Mouse (Mus musculus) hindbrain, embryonic 12.5 days (tissue): Measurements from ENCODE around the gene Synpo2l. TPM values are rescaled to one million over a fixed set of nuclear protein-coding genes. Genes with fewer than 3 reads are reported as not detected.
"Not testable (repeated sequence)": the region's sequence is repeated elsewhere in the genome, so short reads cannot be mapped to it uniquely, and the experiment has no call there.

ENCODE experiments used
- ATAC-seq: fragments of 200-750 bp; cut with Nextera tagmentation; 2 replicates; pipeline ENCODE4 v1.8.0; 2017; ENCODE audit warnings: moderate TSS enrichment; ENCODE audit not compliant: low FRiP score
- H3K27ac ChIP-seq: fragments of 300-500 bp; sonication (generic); 2 replicates; pipeline ENCODE4 v1.5.1; 2016; ENCODE audit warnings: mild to moderate bottlenecking
- H3K27me3 ChIP-seq: fragments of 300-500 bp; sonication (generic); 2 replicates; pipeline ENCODE4 v1.6.1; 2016; ENCODE audit warnings: mild to moderate bottlenecking
- H3K36me3 ChIP-seq: fragments of 300-500 bp; sonication (generic); 2 replicates; pipeline ENCODE4 v1.6.1; 2016; ENCODE audit warnings: mild to moderate bottlenecking
- H3K4me1 ChIP-seq: fragments of 300-500 bp; sonication (generic); 2 replicates; pipeline ENCODE4 v1.6.1; 2016
- H3K4me2 ChIP-seq: fragments of 300-500 bp; sonication (generic); replicated peaks from 2 replicates; pipeline ENCODE4 v1.6.1; 2016; ENCODE audit warnings: mild to moderate bottlenecking
- H3K4me3 ChIP-seq: fragments of 300-500 bp; sonication (generic); 2 replicates; pipeline ENCODE4 v1.5.1; 2016; ENCODE audit warnings: mild to moderate bottlenecking
- H3K9ac ChIP-seq: fragments of 300-500 bp; sonication (generic); 2 replicates; pipeline ENCODE4 v1.6.1; 2016; ENCODE audit warnings: mild to moderate bottlenecking, moderate library complexity
- H3K9me3 ChIP-seq: fragments of 300-500 bp; sonication (generic); replicated peaks from 2 replicates; pipeline ENCODE4 v1.6.1; 2016; ENCODE audit warnings: mild to moderate bottlenecking
- WGBS: fragments of 180-500 bp; shearing (Covaris S2); methylation state at CpG from one replicate; pipeline ENCODE4 v1.1.7; 2016; 5-methylcytosine and 5-hydroxymethylcytosine counted together
- polyA plus RNA-seq: library from polyadenylated mRNA; unstranded; fragments of >200 nt; fragmentation: Nextera tagmentation; extraction: Ambion mirVana; gene quantifications from 2 replicates; pipeline ENCODE4 v1.2.1, GENCODE M21; 2016

Synpo2l gene
- polyA plus RNA-seq, 1 experiment from 2014 or later = 0.85 TPM

DNA sequence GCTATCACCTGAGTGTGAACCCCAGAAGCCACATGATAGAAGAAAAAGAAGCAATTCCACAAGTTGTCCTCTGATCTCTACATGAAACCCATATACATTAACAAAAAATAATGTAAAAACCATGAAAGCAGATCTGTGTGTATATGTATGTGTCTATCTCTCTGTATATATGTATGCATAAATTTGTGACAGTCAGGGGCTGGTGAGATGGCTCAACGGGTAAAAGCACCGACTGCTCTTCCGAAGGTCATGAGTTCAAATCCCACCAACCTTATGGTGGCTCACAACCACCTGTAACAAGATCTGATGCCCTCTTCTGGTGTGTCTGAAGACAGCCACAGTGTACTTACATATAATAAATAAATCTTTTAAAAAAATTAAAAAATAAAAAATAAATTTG, 31.2 kb downstream of the Synpo2l start:
- H3K27me3 ChIP-seq, ATAC-seq, H3K4me1 ChIP-seq, H3K27ac ChIP-seq, H3K36me3 ChIP-seq, H3K4me2 ChIP-seq, H3K4me3 ChIP-seq, H3K9me3 ChIP-seq, H3K9ac ChIP-seq: not testable (repeated sequence)
- WGBS = 95% methylated on average over 3 of the region's 3 CpGs

DNA sequence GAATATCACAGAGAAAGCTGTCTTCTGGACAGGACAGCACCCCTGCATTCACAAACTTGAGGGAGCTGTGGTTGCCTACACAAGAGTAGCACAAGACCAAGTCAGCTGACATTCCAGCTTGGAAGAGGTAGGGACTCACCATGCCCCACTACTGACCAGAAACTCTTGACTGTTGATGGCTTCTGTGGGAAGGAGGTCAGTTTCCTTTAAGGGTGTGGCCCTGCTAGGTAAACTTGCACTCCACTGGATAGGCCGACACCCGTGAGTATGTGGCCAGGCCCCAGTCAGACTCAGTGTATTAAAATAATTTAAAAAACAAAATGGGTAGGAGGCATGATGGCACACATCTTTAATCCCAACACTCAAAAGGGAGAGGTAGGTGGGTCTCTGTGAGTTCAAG, 32.6 kb downstream of the Synpo2l start:
- Histone ChIP-seq H3K4me3 (no peak overlapping the region), H3K27ac (no peak overlapping the region), H3K27me3 (no peaks in the 10 kb centered on the region), H3K9ac (no peak overlapping the region), H3K4me1 (peaks cover 4% of the 10 kb centered on the region), H3K4me2 (no peak overlapping the region), H3K36me3 (no peaks in the 10 kb centered on the region), H3K9me3 (no peaks in the 10 kb centered on the region)
- no peak for ATAC-seq
- WGBS = 98% methylated on average over 2 of the region's 2 CpGs

DNA sequence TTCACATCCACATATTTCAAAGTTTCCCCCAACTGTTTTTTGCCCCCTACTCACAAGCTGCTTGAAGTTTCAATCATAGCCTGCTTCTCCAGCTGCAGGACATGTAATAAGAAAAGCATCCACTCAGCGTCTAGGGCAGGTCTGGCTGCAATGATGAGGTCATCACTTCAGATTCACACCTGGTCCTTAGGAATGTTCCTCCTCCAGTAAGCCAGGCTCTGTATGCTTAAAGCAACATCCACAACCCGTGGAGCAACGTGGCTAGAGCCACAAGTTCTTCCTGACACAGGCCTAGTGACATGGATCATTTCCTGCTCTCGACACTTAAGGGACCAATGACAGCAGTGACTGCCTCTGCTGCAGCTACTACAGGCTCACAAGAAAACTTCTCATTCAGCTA, 36.9 kb downstream of the Synpo2l start:
- Histone ChIP-seq H3K9me3 (no peaks in the 10 kb centered on the region), H3K27ac (no peak overlapping the region), H3K4me3 (no peak overlapping the region), H3K4me1 (no peaks in the 10 kb centered on the region), H3K4me2 (no peak overlapping the region), H3K27me3 (no peaks in the 10 kb centered on the region), H3K9ac (no peak overlapping the region), H3K36me3 (no peaks in the 10 kb centered on the region)
- WGBS = 64% methylated on average over 4 of the region's 4 CpGs
- ATAC-seq = no peak

DNA sequence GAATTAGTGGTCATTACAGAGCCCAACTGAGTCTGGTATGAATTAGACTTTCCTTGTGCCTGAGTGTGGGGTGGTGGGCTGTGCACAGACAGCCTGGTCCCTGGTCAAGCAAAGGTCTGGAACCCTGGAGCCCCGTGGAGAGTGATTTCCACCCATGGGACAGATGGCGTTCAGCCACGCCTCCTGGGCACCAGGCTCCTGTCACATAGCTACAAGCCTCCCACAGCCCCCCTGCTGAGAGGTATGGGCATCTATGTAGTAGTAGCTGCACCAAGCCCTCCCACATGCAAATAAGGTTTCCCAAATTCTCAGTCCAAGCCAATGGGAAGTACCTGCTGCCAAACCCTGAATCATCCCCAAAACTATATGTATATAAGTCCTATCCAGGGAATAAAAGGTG, 41.2 kb downstream of the Synpo2l start:
- no peak overlapping the region for H3K27ac ChIP-seq
- H3K9ac ChIP-seq = no peak overlapping the region
- H3K9me3 ChIP-seq = no peaks in the 10 kb centered on the region
- WGBS = 79% methylated on average over 3 of the region's 3 CpGs
- H3K4me3 ChIP-seq = no peak overlapping the region
- H3K4me1 ChIP-seq = no peaks in the 10 kb centered on the region
- H3K4me2 ChIP-seq = no peak overlapping the region
- no peaks in the 10 kb centered on the region for H3K27me3 ChIP-seq
- H3K36me3 ChIP-seq = no peaks in the 10 kb centered on the region
- ATAC-seq = no peak

DNA sequence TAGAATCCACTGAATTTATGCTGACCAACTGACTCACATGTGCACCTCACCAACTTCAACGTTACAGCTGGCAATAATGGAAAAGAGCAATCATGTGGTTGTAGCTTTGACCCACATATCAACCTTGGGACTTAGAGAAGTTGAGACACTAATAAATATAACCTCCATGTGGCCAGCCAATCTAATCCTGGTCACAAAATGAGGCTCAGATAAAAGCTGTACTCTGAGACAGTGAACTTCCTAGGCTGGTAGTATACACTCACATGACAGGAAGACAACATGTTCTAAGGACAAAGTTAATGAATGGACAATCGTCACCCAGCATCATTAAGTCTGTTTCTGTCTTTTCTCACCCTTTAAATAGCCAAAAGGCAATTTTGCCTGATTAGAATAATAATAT, 41.7 kb downstream of the Synpo2l start:
- WGBS = 93% methylated on average over 2 of the region's 2 CpGs
- no peak overlapping the region for H3K27ac ChIP-seq
- no peaks in the 10 kb centered on the region for H3K36me3 ChIP-seq
- no peak overlapping the region for H3K4me2 ChIP-seq
- ATAC-seq = no peak
- H3K9ac ChIP-seq = no peak overlapping the region
- H3K4me1 ChIP-seq = no peaks in the 10 kb centered on the region
- no peaks in the 10 kb centered on the region for H3K9me3 ChIP-seq
- H3K27me3 ChIP-seq = no peaks in the 10 kb centered on the region
- H3K4me3 ChIP-seq = no peak overlapping the region

DNA sequence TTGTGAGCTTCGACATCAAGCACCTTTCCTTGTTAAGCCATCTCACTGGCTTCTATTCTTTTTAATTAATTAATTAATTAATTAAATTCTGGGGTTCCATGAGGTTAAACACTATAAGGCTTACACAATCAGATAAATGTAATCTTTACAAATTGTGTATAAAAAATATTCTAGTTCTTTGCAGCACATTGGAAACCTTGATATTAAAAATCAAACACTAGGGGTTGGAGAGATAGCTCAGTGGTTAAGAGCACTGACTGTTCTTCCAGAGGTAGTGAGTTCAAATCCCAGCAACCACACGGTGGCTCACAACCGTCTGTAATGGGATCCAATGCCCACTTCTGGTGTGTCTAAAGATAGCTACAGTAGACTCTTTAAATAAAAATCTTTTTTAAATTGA, 45.2 kb downstream of the Synpo2l start:
- peaks cover 5% of the 10 kb centered on the region; the same call in 1 of the 2 replicates for H3K36me3 ChIP-seq
- H3K4me3 ChIP-seq = no peak overlapping the region
- no peak overlapping the region for H3K9ac ChIP-seq
- no peaks in the 10 kb centered on the region for H3K27me3 ChIP-seq
- WGBS = 91% methylated on average over 3 of the region's 3 CpGs
- no peak for ATAC-seq
- no peaks in the 10 kb centered on the region for H3K9me3 ChIP-seq
- H3K27ac ChIP-seq = no peak overlapping the region
- no peak overlapping the region for H3K4me2 ChIP-seq
- H3K4me1 ChIP-seq = no peaks in the 10 kb centered on the region

DNA sequence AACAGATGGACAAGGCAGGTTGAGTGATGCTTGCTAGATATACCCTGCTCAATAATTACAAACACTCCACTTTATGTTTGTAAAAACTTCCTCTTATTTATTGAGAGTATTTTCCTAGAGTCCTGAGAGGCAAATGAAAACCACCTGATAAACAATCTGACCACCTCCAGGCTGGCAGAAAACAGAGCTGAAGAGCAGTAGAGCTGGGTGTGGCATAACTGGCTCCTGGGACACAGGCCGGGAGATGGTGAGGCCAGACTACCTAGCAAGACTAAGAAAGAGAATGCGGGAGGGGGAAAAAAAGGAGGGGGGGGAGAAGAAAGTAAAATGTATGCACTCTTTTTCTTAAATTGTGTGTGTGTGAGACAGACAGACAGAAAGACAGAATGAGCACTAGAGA, 45.7 kb downstream of the Synpo2l start:
- no peak overlapping the region for H3K27ac ChIP-seq
- no peak overlapping the region for H3K4me3 ChIP-seq
- no peak overlapping the region for H3K9ac ChIP-seq
- 84% methylated on average over 2 of the region's 2 CpGs for WGBS
- H3K9me3 ChIP-seq = no peaks in the 10 kb centered on the region
- no peak for ATAC-seq
- H3K4me1 ChIP-seq = no peaks in the 10 kb centered on the region
- H3K36me3 ChIP-seq = peaks cover 5% of the 10 kb centered on the region; the same call in 1 of the 2 replicates
- no peaks in the 10 kb centered on the region for H3K27me3 ChIP-seq
- no peak overlapping the region for H3K4me2 ChIP-seq

DNA sequence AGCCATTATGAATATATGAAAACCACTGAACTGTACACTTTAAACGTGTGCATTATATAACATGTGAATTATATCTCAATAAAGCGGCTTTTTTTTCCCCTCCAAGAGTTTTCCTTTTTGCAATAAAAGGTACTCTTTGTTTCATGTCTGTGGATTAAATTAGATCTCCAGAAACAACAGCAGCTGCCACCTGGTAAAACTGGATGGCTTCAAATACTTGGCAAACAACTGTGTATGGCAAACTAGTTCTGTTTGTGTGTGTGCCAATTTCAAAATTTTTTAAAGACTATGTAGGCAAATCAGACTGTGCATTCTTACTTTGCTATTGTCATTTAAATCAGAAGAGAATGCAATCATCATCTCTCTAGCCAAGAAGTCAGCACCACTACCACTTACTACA, 46.3 kb downstream of the Synpo2l start:
- no peak overlapping the region for H3K4me3 ChIP-seq
- H3K4me2 ChIP-seq = no peak overlapping the region
- H3K36me3 ChIP-seq = peaks cover 5% of the 10 kb centered on the region; the same call in 1 of the 2 replicates
- H3K9me3 ChIP-seq = no peaks in the 10 kb centered on the region
- H3K9ac ChIP-seq = no peak overlapping the region
- no peak overlapping the region for H3K27ac ChIP-seq
- no peaks in the 10 kb centered on the region for H3K4me1 ChIP-seq
- H3K27me3 ChIP-seq = no peaks in the 10 kb centered on the region
- 88% methylated on average over 2 of the region's 2 CpGs for WGBS
- ATAC-seq = no peak

DNA sequence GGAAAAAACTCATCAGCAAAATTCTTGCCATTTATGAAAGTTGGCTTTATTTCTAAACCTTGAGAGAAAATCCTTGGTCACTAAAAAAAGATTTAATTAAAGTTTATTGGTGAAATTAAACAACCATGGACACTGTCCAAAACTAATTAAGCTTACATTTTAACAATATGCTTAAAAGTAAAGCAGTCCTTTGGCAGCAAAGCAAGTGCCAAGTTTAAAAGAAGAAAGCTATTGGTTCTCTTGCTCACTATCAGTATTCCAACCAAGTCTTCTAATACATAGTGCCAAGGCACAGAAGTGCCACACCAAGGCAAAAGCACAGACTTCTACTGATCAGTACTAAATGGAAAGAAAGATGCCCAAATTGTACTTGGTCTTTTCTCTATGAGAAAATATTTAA, 49.0 kb downstream of the Synpo2l start:
- ATAC-seq = no peak
- Histone ChIP-seq H3K36me3 (peaks cover 5% of the 10 kb centered on the region; the same call in 1 of the 2 replicates), H3K27ac (no peak overlapping the region), H3K4me1 (no peaks in the 10 kb centered on the region), H3K9me3 (no peaks in the 10 kb centered on the region), H3K9ac (no peak overlapping the region), H3K27me3 (no peaks in the 10 kb centered on the region), H3K4me2 (no peak overlapping the region), H3K4me3 (no peak overlapping the region)

DNA sequence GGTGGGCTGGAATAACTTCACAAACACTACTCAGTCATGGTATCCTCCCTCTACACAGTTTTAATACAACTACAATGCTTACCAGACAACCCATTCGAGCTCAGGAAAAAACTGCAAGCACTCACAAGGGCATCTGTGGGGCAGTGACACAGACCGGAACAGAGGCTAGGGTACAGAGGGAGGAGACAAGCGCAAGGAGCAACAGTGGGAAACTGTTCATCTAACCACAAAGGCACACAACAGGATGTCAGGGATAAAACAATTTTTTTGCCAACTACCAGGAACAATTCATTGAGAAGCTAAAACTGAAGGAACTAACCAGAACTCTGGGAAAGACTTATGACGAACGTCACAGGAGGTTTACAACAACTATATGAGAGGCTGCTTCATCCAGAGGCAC, 49.9 kb downstream of the Synpo2l start:
- no peak for ATAC-seq
- H3K27ac ChIP-seq = no peak overlapping the region
- no peaks in the 10 kb centered on the region for H3K27me3 ChIP-seq
- H3K36me3 ChIP-seq = peaks cover 5% of the 10 kb centered on the region; the same call in 1 of the 2 replicates
- no peaks in the 10 kb centered on the region for H3K4me1 ChIP-seq
- H3K9me3 ChIP-seq = no peaks in the 10 kb centered on the region
- 86% methylated on average over 5 of the region's 5 CpGs for WGBS
- H3K9ac ChIP-seq = no peak overlapping the region
- H3K4me3 ChIP-seq = no peak overlapping the region
- H3K4me2 ChIP-seq = no peak overlapping the region

DNA sequence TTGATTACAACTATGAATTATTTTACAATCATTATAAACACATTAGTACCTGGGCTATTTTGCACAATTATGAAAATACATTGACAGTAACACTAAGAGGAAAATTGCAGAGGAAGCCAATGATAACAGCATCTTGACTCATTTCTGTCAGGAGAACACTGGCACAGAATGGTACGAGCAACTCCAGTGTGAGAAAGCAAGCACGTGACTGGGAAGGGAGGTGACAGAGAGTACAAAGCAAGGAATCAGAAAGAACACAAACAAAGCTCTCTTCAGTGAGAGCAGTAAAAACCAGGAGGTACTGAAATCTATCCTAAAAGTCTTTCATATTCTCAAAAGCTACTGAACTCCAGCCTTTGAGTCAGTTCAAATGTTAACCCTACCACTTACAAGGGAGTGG, 51.7 kb downstream of the Synpo2l start:
- H3K27me3 ChIP-seq = no peaks in the 10 kb centered on the region
- H3K4me2 ChIP-seq = no peak overlapping the region
- 34% methylated on average over 2 of the region's 2 CpGs for WGBS
- no peaks in the 10 kb centered on the region for H3K4me1 ChIP-seq
- no peaks in the 10 kb centered on the region for H3K9me3 ChIP-seq
- no peak for ATAC-seq
- no peak overlapping the region for H3K4me3 ChIP-seq
- H3K9ac ChIP-seq = no peak overlapping the region
- peaks cover 5% of the 10 kb centered on the region; the same call in 1 of the 2 replicates for H3K36me3 ChIP-seq
- H3K27ac ChIP-seq = no peak overlapping the region

DNA sequence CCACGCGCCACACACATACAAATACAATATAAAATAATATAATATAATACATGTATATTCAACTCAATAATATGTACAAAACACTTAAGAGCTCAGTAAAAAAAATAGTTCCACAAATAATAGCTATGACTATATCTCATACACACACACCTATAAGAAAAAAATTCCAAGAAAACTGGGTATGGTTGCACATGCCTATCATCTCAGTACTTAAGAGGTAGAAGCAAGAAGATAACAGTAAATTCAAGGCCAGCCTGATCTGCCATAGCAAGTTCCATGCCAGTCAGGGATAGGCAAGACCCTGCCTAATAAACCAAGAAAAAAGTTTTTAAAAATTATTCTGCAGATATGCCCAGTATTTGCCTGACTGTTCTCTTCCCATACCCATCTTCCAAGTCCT, 53.1 kb downstream of the Synpo2l start:
- ATAC-seq = no peak
- H3K4me2 ChIP-seq = no peak overlapping the region
- H3K4me1 ChIP-seq = no peaks in the 10 kb centered on the region
- H3K9ac ChIP-seq = no peak overlapping the region
- no peak overlapping the region for H3K27ac ChIP-seq
- 0 out of 2 replicates have a peak, but pooled peaks cover 1% of the 10 kb centered on the region for H3K36me3 ChIP-seq
- no peaks in the 10 kb centered on the region for H3K9me3 ChIP-seq
- no peak overlapping the region for H3K4me3 ChIP-seq
- H3K27me3 ChIP-seq = no peaks in the 10 kb centered on the region
- WGBS = 96% methylated on average over 2 of the region's 2 CpGs

DNA sequence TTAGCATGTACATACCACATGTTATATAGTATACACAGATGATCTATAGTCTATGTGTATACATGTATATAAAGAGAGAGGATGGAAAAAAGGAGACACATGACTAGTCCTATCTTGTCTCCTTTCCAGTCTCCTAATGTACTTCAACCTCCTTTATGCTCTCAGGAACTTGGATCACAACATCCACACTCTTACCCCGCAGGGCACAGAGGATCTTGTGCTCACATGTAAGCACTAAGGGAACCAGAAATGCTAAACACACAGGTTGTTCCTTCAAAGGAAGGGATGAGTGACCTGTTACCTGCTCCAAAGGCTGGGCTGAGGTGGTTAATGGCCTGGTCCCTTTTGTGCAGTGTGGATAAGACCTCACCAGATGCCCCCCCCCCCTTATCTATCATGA, 55.3 kb downstream of the Synpo2l start:
- Histone ChIP-seq H3K9ac (no peak overlapping the region), H3K9me3 (no peaks in the 10 kb centered on the region), H3K27me3 (no peaks in the 10 kb centered on the region), H3K27ac (no peak overlapping the region), H3K4me1 (no peaks in the 10 kb centered on the region), H3K36me3 (no peaks in the 10 kb centered on the region), H3K4me2 (no peak overlapping the region), H3K4me3 (no peak overlapping the region)
- WGBS = 92% methylated on average over 1 of the region's 1 CpGs
- ATAC-seq = no peak

DNA sequence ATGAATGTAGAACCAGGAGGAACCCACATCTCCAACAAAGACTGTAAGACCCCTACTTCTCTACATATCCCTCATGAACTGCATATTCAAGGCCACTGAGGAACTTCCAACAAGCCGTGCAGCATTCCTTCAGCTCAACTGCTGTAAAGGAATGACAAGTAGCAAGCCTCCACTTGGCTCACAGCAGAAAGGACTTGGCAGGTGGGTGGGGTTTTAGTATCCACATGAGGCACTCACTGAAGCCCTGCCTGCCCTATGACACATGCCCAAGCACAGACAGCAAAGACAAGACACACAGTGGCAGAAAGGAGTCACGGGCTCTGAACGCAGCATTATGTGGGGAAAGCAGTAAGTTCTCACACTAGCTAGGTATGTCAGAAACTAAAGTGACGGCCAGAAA, 58.0 kb downstream of the Synpo2l start:
- no peak overlapping the region for H3K9ac ChIP-seq
- no peaks in the 10 kb centered on the region; the same call in 1 of the 2 replicates for H3K36me3 ChIP-seq
- ATAC-seq = no peak
- H3K4me2 ChIP-seq = no peak overlapping the region
- 77% methylated on average over 4 of the region's 4 CpGs for WGBS
- no peaks in the 10 kb centered on the region for H3K4me1 ChIP-seq
- no peak overlapping the region for H3K4me3 ChIP-seq
- no peak overlapping the region for H3K27ac ChIP-seq
- no peaks in the 10 kb centered on the region for H3K9me3 ChIP-seq
- H3K27me3 ChIP-seq = no peaks in the 10 kb centered on the region
